Mouse (Mus musculus) small intestine, adult 2 months (tissue): ENCODE measurements around the gene Akap6.

Experiments
- CTCF ChIP-seq: fragments of 200-500 bp; IDR thresholded peaks from 2 replicates; pipeline ENCODE4 v1.5.1; 2012; ENCODE audit warnings: low read depth, mild to moderate bottlenecking, control low read depth, inconsistent platforms, low read length, moderate library complexity, mixed read lengths; ENCODE audit not compliant: insufficient replicate concordance, insufficient read length; ENCODE audit errors: extremely low read depth
- POLR2A ChIP-seq: fragments of 200-500 bp; IDR thresholded peaks from 2 replicates; pipeline ENCODE4 v1.6.1; 2012; ENCODE audit warnings: low read depth, mild to moderate bottlenecking, control low read depth, inconsistent platforms, low read length, moderate library complexity

DNA sequence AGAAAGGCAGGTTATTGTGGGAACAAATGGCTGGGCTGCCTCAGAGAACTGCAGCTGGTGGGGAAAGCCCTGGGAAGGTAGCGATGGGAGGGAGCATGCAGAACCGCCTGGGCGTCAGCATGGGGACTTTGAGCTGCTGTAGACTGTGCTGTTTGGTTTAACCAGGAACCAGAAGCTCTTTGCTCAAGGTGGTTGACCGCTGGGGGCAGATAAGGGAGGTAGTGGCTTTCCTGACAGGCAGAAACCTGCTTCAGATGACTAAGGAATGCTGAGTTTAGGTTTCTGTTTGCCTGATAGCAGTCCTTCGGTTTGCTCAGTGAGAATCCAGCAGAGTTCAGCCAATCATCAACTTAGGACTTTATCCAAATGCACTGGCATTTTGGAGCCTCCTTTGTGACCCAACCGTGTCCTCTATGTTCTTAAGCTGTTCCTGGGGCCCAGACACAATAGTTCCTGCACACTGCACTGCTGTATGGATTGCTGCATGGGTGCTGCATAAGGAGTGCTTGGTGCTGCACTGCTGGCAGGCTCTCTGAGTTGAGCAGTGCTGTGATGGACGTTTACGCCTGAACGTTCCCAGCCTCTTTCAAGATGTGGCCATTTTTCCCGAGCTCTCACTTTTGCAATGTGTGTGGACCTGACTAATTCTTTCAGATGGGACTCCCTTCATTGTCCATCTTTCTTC lies 6.8 kb upstream of the Akap6 start:
- TF ChIP-seq CTCF (peak; percentile 20; the same call in 1 of the 2 replicates), POLR2A (no peak)
